Mouse (Mus musculus): ENCODE data around the gene Gpn2. TPM values are rescaled to one million over a fixed set of nuclear protein-coding genes. Genes with fewer than 3 reads are reported as not detected.

Gene Gpn2
- total and polyA plus RNA-seq, 3 experiments: 35.9 to 36.8 (median 36.2) TPM

DNA sequence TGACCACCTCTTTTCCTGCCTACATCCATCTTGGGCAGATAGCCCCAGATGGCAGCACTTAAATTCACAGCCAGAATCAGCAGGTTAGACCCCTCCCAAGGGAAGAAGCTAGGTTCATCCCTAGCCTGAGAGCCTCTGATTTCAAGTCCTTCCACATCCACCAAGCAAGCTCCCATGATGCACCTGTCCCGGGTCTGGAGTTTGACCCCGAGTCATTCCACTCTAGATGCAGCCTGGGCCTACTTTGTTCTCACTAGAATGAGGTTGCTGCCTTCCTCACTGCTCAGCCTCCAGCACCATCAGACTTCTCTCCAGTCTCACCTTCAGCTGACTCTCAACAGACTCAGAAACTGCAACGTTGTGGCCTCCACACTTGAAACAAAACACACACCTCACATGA lies 48.1 kb upstream of the Gpn2 start:
- H3K27me3 ChIP-seq (replicated peaks): no peaks in the 10 kb centered on the region
- no peak overlapping the region for H3K4me2 ChIP-seq (ENCODE audit: insufficient read depth, low read depth, poor library complexity, severe bottlenecking)
- no peaks in the 10 kb centered on the region for H3K9me3 ChIP-seq (replicated peaks; ENCODE audit: low read length)
- no peak overlapping the region for H3K9ac ChIP-seq (ENCODE audit: insufficient read depth, low read depth)
- peaks cover 84 to 94% of the 10 kb centered on the region in 2 experiments for H3K36me3 ChIP-seq (replicated peaks in 1 of 2; ENCODE audit: control insufficient read depth in 1 of 2, insufficient read depth in 1 of 2, low read length in 1 of 2)
- no peak overlapping the region for H3K4me3 ChIP-seq (replicated peaks in 1 of 3; ENCODE audit: low read depth in 2 of 3, low read length in 2 of 3, poor library complexity in 1 of 3)
- in situ Hi-C loops (cut with MboI; ENCODE audit: low pct_ligation_motif_present, low pct_unique_long_range_greater_than_20kb, low sequenced_read_pairs): no loop called here
- no peak for DNase-seq (ENCODE audit: extremely low read depth)
- dilution Hi-C loops (cut with MboI; ENCODE audit: extremely low pct_ligation_motif_present, extremely low pct_unique_long_range_greater_than_20kb, low sequenced_read_pairs): no loop called here
- TF ChIP-seq JUND (conservative IDR thresholded peaks at IDR 0.05; ENCODE audit: low read depth, low read length): no peak
- TF ChIP-seq MYC (IDR thresholded peaks at IDR 0.05; ENCODE audit: low read depth, low read length): no peak
- TF ChIP-seq RCOR1 (conservative IDR thresholded peaks at IDR 0.05; ENCODE audit: low read depth, low read length): no peak
- no peak for TF ChIP-seq ZMIZ1 (IDR thresholded peaks at IDR 0.05; ENCODE audit: low read depth, low read length)
- no peak for TF ChIP-seq CTCF (conservative IDR thresholded peaks at IDR 0.05 in 1 of 2, IDR thresholded peaks at IDR 0.05 in 1 of 2; ENCODE audit: low read depth in 2 of 2, low read length in 2 of 2)
- no peak for TF ChIP-seq NELFE (IDR thresholded peaks at IDR 0.05; ENCODE audit: low read depth, low read length)
- no peak for TF ChIP-seq RAD21 (IDR thresholded peaks at IDR 0.05; ENCODE audit: low read depth, low read length)
- no peak for TF ChIP-seq POLR2A (IDR thresholded peaks at IDR 0.05; ENCODE audit: low read depth, low read length)
- no peak for TF ChIP-seq USF1 (IDR thresholded peaks at IDR 0.05; ENCODE audit: low read depth, low read length)
- TF ChIP-seq MXI1 (IDR thresholded peaks at IDR 0.05; ENCODE audit: low read depth, low read length): no peak
- TF ChIP-seq HCFC1 (IDR thresholded peaks at IDR 0.05; ENCODE audit: low read depth, low read length): no peak
- TF ChIP-seq KAT2A (IDR thresholded peaks at IDR 0.05; ENCODE audit: insufficient replicate concordance, low read length): no peak
- TF ChIP-seq GABPA (IDR thresholded peaks at IDR 0.05; ENCODE audit: insufficient replicate concordance, low read depth, low read length): no peak
- TF ChIP-seq MEF2A (IDR thresholded peaks at IDR 0.05; ENCODE audit: borderline replicate concordance, low read depth, low read length): no peak
- TF ChIP-seq EP300 (IDR thresholded peaks at IDR 0.05; ENCODE audit: low read length): no peak
- TF ChIP-seq BHLHE40 (IDR thresholded peaks at IDR 0.05; ENCODE audit: low read depth, low read length): no peak
- TF ChIP-seq PAX5 (IDR thresholded peaks at IDR 0.05; ENCODE audit: low read length): no peak
- no peak for TF ChIP-seq CHD2 (IDR thresholded peaks at IDR 0.05; ENCODE audit: low read length)
- TF ChIP-seq SIN3A (IDR thresholded peaks at IDR 0.05; ENCODE audit: low read length): no peak
- H3K79me2 ChIP-seq (replicated peaks; ENCODE audit: control insufficient read depth, extremely low read depth, insufficient read depth, poor library complexity, severe bottlenecking): peaks cover 33% of the 10 kb centered on the region
- no peak overlapping the region for H3K27ac ChIP-seq (ENCODE audit: insufficient read depth, low read depth)
- peaks cover 0 to 6% of the 10 kb centered on the region in 2 experiments; a peak in 2 of 4 replicates for H3K4me1 ChIP-seq (ENCODE audit: control insufficient read depth in 1 of 2, insufficient read depth in 2 of 2)

DNA sequence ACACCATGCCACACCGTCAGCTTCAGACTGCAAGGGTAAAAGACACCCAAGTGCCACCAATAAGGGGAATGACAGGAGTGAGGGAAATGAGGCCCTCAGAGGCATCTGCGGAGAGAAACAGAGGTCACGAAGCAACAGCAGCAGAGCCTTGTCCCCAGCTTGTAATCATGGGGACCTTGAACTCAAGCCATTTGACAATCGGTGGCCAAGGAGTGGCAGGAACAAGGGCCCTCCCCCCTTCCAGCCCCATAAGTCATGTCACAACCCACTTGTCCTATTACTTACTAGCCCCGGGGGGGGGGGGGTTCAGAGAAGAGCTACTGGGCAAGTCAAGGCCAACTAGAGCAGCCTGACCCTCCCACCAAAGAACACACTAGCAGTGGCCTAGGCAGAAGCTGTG lies 47.5 kb upstream of the Gpn2 start:
- Histone ChIP-seq H3K4me2 (ENCODE audit: insufficient read depth, low read depth, poor library complexity, severe bottlenecking) (no peak overlapping the region), H3K36me3 (replicated peaks in 1 of 2; ENCODE audit: control insufficient read depth in 1 of 2, insufficient read depth in 1 of 2, low read length in 1 of 2) (peaks cover 84 to 94% of the 10 kb centered on the region in 2 experiments), H3K79me2 (replicated peaks; ENCODE audit: control insufficient read depth, extremely low read depth, insufficient read depth, poor library complexity, severe bottlenecking) (peaks cover 39% of the 10 kb centered on the region), H3K27me3 (replicated peaks) (no peaks in the 10 kb centered on the region), H3K9ac (ENCODE audit: insufficient read depth, low read depth) (no peak overlapping the region), H3K9me3 (replicated peaks; ENCODE audit: low read length) (no peaks in the 10 kb centered on the region), H3K4me3 (replicated peaks in 1 of 3; ENCODE audit: low read depth in 2 of 3, low read length in 2 of 3, poor library complexity in 1 of 3) (no peak overlapping the region), H3K27ac (ENCODE audit: insufficient read depth, low read depth) (no peak overlapping the region), H3K4me1 (ENCODE audit: control insufficient read depth in 1 of 2, insufficient read depth in 2 of 2) (peaks cover 0 to 12% of the 10 kb centered on the region in 2 experiments; a peak in 2 of 4 replicates)
- dilution Hi-C loops (cut with MboI; ENCODE audit: extremely low pct_ligation_motif_present, extremely low pct_unique_long_range_greater_than_20kb, low sequenced_read_pairs) (no loop called here), in situ Hi-C loops (cut with MboI; ENCODE audit: low pct_ligation_motif_present, low pct_unique_long_range_greater_than_20kb, low sequenced_read_pairs) (no loop called here)
- DNase-seq (ENCODE audit: extremely low read depth): no peak
- TF ChIP-seq ETS1 (conservative IDR thresholded peaks at IDR 0.05; ENCODE audit: low read depth, low read length) (no peak), GABPA (IDR thresholded peaks at IDR 0.05; ENCODE audit: insufficient replicate concordance, low read depth, low read length) (no peak), ZMIZ1 (IDR thresholded peaks at IDR 0.05; ENCODE audit: low read depth, low read length) (no peak), SMC3 (IDR thresholded peaks at IDR 0.05; ENCODE audit: low read depth, low read length) (no peak), IRF4 (IDR thresholded peaks at IDR 0.05; ENCODE audit: low read depth, low read length) (no peak)
